ENCODE assay signal across 14 mouse cellular contexts in genomic region chr3:19368998-19369397, GRCm38 (mm10).
"Had no signal": no experiment of that assay in that cellular context is flagged by ENCODE, and none has a peak within 500 bp of the region (broad histone marks: within the 10 kb centered on the region; RNA-seq: fewer than 3 reads in every experiment).

No protein-coding gene starts in this region.

- H3K4me3 ChIP-seq: layer of hippocampus, adult 2 months; left cerebral cortex, adult 2 months; liver, embryonic 13.5 days; midbrain, embryonic 13.5 days had no signal

- H3K27me3 ChIP-seq: liver, embryonic 13.5 days; midbrain, embryonic 13.5 days had no signal

- DNase-seq: kidney, adult 2 months; kidney, postnatal 25 days; layer of hippocampus, postnatal 36 days; liver, embryonic 13.5 days; lung, adult 2 months; lung, postnatal 14 days; right cerebral cortex, postnatal 25 days; thymus, postnatal 25 days had no signal

- ATAC-seq: intestine, postnatal 0 days; midbrain, embryonic 13.5 days had no signal

- H3K27ac ChIP-seq: kidney, postnatal 0 days; layer of hippocampus, adult 2 months; left cerebral cortex, adult 2 months; liver, embryonic 13.5 days; midbrain, embryonic 13.5 days; stomach, postnatal 0 days had no signal

- H3K4me2 ChIP-seq: liver, embryonic 13.5 days; midbrain, embryonic 13.5 days had no signal

- H3K9me3 ChIP-seq: liver, embryonic 13.5 days; midbrain, embryonic 13.5 days had no signal

- H3K9ac ChIP-seq: liver, embryonic 13.5 days; midbrain, embryonic 13.5 days had no signal

- H3K36me3 ChIP-seq: liver, embryonic 13.5 days; midbrain, embryonic 13.5 days had no signal

- H3K4me1 ChIP-seq: liver, embryonic 13.5 days; midbrain, embryonic 13.5 days had no signal
